Mouse (Mus musculus): ENCODE measurements around the gene Wwtr1.
A peak's percentile ranks its signal among the peaks of the same experiment; 100 is the strongest.

The Wwtr1 gene

GRCm38 (mm10) chr3:57558761-57559160, 16.9 kb downstream of the Wwtr1 start:
- no peak for DNase-seq (ENCODE audit: low read depth, low spot score)

DNA sequence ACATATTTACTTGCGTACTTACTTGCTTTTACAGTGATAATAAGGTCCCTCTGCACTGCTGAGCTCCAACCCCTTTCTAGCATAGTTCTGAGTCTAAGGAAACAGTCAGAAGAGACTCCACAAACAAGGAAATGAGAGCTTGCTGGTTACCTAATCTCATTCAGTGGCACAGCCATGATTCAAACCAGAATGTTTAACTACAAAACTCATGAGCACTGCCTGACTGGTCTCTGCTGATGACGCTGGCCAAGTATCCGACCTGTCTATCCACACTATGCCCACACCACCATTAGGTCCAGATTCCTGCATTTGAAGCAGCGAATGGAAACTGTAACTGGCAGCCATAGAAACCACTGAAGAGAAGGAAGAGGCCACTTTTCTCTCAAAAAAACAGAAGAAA, 18.3 kb downstream of the Wwtr1 start:
- DNase-seq (ENCODE audit: low read depth, low spot score): no peak

- DNase-seq (ENCODE audit: low read depth, low spot score): no peak
Observed at GRCm38 (mm10) chr3:57555560-57555959, 20.1 kb downstream of the Wwtr1 start.

GRCm38 (mm10) chr3:57554890-57555239, 20.8 kb downstream of the Wwtr1 start:
- no peak for DNase-seq (ENCODE audit: low read depth, low spot score)

- DNase-seq (ENCODE audit: low read depth, low spot score): no peak
Observed at GRCm38 (mm10) chr3:57554124-57554889, 21.4 kb downstream of the Wwtr1 start.

- no peak for DNase-seq (ENCODE audit: low read depth, low spot score)
Observed at GRCm38 (mm10) chr3:57553108-57553507, 22.6 kb downstream of the Wwtr1 start.

- DNase-seq (ENCODE audit: low read depth, low spot score): no peak
Observed at GRCm38 (mm10) chr3:57551210-57551609, 24.5 kb downstream of the Wwtr1 start.

DNA sequence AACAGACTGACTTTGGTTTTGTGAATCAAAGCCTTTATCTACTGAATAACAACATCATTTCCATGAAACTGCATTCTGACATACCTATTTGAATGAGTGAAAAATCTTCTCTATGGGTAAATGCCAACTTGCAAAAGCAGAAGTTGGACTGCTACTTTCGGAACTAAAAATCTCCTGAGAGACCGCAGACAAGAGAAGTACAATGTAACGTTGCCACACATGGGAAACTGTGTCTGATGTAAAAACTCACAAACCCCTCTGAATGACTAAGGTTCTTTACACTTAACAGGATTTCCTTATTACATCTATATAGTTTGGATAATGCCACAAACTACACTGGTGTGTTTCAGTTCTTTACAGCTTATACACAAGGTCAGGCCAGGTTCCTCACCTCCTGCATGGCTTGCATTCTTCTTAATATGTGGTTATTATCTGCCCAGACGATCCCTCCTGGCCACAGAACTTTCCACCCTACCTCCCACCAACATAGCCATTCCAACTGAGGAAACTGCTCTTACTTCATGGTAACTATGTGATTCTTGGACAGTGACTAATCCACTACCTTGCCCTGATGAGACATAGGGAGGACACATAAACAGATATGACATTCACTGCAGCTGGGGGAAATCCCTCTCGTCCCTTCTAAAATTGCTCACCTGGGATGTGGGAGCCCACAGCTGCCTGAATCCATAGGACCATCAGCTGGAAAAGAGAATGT, 25.1 kb downstream of the Wwtr1 start:
- DNase-seq (ENCODE audit: low read depth, low spot score): no peak

DNA sequence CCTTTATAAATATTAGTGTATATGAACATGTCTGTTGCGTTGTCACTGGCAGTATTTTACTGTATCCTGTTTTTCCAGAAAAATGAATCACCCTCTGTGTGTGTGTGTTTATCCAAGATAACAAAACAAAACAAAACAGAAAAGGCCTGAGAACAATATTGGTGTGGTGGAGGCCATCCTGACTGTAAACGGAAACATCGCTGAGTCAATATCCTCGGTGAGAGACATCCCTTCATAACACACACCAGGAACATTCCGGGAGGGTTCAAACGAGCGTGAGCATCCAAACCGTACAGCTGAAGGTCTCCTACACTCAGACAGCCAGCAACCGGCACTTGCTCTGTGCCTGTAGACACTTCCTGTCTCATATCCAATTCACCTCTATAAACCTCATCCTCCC, 31.6 kb downstream of the Wwtr1 start:
- no peak for DNase-seq (ENCODE audit: low read depth, low spot score)

DNA sequence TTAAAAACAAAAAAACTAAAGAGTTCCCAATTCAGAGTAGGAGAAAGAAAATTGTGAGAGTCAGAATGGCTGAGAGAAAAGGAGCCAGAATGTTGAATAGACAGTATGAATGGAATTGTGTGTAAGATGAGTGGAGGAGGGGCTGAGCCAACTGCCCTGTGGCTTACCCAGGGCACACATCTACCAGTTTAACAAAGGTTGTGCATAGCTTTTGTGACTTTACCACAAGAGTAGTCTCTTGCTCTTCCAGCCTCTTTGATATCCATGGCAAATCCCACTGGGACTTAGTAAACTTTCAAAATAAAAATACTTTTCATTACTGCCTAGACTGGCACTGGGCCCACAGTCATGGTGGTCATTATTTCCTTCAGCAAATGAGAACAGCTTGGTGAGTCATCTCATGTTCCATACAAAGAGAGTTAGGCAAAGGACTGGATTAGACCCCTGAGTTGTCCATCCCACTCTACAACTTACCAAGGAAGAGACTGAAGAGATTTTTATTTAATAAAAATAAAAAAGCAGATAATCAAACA, 32.8 kb downstream of the Wwtr1 start:
- DNase-seq (ENCODE audit: low read depth, low spot score): no peak

DNA sequence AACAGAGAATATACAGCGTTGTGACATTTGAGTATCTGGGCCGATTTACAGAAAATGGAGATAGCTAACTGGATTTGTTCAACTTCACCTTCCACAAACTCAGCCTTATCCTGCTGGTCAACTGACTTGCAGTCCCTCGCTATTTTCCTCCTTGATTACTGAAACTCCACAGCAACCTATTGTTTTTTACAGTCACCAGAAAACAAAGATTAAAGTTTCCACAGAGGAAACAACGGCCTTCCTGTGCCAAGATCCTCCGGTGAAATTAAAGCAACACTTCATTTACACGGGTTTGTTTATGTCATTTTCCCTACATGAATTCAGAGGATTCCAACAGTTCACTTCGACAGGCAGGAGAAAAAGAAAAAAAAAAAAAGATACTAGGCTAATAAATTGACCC, 34.5 kb downstream of the Wwtr1 start:
- no peak for DNase-seq (ENCODE audit: low read depth, low spot score)

DNA sequence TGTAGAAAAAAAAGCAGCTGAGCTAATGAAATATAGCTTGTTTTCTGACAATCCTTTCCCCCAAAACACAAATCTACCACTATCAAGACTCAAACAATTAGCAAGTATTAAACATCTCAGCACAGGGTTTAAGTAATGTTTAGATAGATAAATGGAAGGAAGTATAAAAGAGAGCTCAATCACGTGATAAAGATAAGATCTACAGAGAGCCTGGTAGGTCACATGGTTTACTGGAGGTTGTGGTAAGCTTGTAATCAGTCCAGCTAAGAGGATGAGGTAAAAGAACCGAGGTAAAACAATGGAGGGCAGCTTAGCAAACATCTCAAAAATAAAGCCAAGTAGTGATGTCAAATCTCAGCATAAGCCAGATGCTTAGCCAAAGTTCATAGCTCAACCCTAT, 35.2 kb downstream of the Wwtr1 start:
- DNase-seq (ENCODE audit: low read depth, low spot score): no peak

DNA sequence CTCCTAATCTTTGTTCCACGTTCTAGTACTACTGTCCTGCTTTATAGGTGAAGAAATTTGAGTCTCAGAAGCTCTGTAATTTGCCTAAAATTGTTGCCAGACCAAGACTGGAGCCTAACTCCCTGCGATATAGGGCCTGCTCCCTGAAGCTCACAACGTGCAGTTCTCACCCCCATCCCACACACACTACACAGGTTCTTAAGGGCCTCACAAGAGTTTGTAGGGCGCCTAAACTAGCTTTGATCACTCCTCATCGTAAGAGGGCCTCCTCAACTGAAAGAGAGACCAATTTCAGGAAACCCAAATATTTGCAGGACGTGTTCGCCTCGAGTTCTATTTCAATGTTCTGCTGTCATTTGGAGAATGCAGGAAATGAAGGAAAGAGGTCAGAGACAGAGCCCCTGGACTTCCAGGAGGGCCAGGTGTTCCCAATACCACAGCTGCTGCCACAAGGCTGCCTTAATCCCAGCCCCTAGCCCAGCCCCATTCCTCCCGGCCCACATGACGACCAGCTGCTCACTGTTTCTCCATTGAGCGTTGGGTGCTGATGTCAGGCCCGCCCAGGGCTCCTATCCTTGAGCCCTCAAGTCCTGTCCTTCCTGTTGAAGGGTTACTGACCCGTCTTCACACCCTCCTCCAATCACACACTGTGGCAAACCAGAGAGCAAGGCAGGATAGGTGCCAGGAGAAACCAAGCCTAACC, 40.1 kb downstream of the Wwtr1 start:
- DNase-seq (ENCODE audit: low read depth, low spot score): peak; percentile 28

DNA sequence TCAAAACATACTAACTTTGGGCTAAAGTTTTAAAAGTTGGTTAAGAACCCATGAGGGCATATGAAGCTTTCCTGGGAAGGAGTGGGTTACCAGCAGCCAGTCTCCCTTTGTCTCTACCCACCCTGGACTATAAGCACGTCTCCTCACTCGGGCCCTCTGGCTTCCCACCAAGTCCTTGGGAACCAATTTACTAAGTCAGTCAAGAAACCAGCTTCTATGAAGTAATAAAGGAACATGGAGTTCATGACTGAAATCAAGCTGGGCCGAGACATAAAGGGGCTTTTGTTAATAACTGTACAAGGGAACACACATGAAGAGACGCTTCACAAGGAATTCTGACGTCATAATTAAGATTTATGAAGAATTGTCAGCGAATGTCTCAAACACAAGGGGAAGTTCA, 41.3 kb downstream of the Wwtr1 start:
- no peak for DNase-seq (ENCODE audit: low read depth, low spot score)

GRCm38 (mm10) chr3:57533876-57534275, 41.8 kb downstream of the Wwtr1 start:
- DNase-seq (ENCODE audit: low read depth, low spot score): no peak

DNA sequence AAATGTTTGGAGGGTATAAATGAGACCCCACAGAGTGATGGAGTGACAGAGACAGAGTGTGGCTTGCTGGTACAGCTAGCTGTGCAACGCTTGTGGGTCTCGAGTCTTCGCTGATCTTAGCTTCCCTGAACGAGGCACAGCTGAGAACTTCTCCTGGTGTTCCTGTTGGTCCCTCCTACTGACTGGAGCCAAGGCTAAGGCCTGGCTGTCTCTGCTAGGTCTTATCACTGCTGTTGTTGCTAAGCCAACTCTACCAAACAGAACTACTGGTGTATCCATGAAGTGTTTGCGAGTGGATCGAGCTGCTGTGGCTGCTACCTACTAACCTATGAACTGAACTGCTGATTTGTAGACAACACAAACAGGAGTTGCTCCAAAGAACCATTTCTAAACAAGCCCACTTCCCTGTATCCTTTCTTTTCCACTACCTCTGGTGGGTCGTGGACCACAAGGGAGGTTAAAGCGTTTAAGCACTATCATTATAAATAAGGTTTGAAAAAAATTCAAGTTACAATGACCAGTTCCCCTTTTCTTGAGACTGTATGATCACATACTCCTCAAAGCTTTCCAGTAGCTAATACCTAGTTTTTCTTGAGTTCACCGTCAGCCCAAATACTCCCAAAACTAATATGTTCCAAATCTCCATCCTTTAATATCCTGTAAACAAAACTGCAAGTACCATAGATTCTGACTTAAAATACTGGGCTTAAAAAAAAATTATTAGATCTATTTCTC, 42.6 kb downstream of the Wwtr1 start:
- no peak for DNase-seq (ENCODE audit: low read depth, low spot score)

DNA sequence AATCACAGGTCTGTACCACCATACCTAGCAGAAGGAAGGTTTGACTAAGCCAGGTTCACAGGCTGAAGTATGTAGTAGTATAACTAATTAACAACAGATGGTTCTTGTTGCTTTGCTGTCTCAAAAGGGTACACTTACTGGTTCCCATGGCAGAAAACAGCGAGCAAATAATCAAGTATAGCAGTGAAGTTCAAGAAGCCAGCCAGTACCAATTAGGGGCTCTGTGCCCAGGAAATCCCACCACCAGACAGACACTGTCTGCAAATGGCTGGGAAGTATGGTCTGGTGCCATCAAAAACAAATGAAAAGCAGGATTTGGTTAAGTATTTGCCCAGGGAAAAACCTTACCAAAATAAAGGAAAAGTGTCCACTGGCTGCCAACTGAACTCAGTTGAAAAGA, 44.9 kb downstream of the Wwtr1 start:
- DNase-seq (ENCODE audit: low read depth, low spot score): peak; percentile 52

GRCm38 (mm10) chr3:57530221-57530620, 45.5 kb downstream of the Wwtr1 start:
- no peak for DNase-seq (ENCODE audit: low read depth, low spot score)

DNA sequence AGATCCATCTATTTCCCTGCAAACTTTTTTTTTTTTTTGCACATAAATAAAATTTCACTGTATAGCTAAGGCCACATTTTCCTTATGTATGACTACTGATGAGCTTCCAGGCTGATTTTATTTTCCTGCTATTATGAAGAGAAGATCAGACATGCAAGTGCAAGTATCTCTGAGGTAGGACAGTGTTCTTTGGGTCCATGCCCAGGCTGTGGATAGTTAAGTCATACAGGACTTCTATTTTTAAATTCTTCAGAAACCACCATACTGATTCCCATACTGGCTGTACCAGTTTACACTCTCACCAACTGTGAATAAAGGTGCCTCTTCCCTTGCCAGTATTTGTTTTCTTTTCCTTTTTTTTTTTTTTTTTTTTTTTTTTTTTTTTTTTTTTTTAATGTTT, 48.6 kb downstream of the Wwtr1 start:
- DNase-seq (ENCODE audit: low read depth, low spot score): no peak

DNA sequence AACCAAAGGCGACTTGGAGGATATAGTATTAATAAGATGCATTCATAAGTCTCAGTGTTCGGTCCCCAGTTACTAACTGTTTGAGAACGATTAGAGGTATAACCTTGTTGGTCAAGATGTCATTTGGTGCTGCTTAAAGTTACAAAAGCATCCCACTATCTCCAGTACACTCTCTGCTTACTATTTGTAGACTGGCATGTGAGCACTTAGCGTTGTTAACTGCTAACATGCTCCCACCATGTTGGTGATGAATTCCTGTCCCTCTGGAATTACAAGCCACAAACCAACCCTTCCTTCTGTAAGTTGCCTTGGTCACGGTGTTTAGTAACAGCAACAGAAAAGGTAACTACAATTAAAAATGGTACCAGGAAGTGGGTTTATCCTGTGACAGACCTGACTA, 52.6 kb downstream of the Wwtr1 start:
- DNase-seq (ENCODE audit: low read depth, low spot score): no peak

DNA sequence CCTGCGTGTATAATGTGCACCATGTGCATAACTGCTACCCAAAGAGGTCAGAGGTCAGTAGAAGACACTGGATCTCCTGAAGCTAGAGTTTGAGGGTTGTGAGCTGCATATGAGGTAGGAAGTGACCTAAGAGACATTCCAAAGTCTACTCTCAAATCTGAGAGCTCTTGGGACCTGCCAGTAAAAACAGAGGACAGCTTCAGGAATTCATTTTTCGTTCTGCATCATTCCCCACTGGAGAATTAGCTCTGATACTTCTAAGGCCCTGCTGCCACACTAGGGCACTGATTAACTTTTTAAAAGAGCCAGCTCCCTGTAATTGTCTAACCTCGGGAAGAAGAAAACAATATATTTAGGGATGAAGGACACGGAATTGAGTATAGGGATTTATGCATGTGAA, 53.8 kb downstream of the Wwtr1 start:
- no peak for DNase-seq (ENCODE audit: low read depth, low spot score)

DNA sequence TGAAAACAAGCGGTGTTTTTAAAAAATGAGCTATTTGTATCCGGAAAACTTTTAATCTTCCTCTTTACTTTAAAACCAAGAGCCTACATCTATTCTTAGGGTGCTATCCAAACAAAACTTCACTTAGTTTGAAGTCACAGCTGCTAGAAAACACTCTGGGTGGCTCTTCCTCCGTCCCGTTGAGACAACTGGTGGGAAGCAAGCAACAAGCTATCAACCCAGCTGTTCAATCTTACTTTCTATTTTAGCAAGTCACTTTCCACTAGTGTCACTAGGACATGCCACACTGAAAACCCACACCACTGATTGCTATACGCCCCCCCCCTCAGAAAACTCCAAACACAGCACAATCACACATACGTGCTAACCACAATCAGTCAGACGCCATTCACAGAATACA, 55.7 kb downstream of the Wwtr1 start:
- no peak for DNase-seq (ENCODE audit: low read depth, low spot score)

Data from forelimb bud, embryonic 11.5 days (tissue).